Mouse (Mus musculus): ENCODE measurements around the gene Atf7ip.

DNA sequence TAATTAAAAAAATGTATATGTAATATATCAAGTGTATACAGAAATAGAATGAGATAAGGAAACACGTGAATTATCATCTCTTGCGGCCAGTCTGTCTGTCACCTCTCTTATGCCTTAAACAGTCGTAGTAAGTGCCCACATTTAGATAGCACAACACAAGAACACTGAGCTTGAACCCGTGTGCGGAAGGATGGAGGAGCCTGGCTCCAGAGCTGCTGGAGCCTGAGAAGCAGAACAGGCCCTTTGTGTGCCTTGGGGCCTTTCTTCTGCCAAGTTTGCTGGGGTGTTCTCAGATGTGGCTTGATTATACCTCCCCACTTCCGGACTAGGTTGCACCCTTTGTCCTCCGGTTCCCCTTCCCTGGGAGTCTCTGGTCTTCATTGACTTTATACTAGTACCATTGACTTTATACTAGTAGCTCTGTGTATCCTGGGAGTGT lies 25.8 kb downstream of the Atf7ip start:
- TF ChIP-seq CTCF (conservative IDR thresholded peaks at IDR 0.05 in 1 of 2, IDR thresholded peaks at IDR 0.05 in 1 of 2; ENCODE audit: low read depth in 2 of 2, low read length in 2 of 2): no peak
- no peak for TF ChIP-seq ZC3H11A (IDR thresholded peaks at IDR 0.05; ENCODE audit: low read depth, low read length)
- TF ChIP-seq TCF12 (IDR thresholded peaks at IDR 0.05; ENCODE audit: low read depth, low read length): no peak
- TF ChIP-seq POLR2A (IDR thresholded peaks at IDR 0.05; ENCODE audit: low read depth, low read length): no peak
- TF ChIP-seq MAFK (IDR thresholded peaks at IDR 0.05; ENCODE audit: insufficient replicate concordance, low read length): no peak
- TF ChIP-seq MXI1 (IDR thresholded peaks at IDR 0.05; ENCODE audit: low read depth, low read length): no peak
- no peak for TF ChIP-seq KAT2A (IDR thresholded peaks at IDR 0.05; ENCODE audit: insufficient replicate concordance, low read length)
- no peak for TF ChIP-seq MAX (IDR thresholded peaks at IDR 0.05; ENCODE audit: low read length)
- no peak for TF ChIP-seq SMC3 (IDR thresholded peaks at IDR 0.05; ENCODE audit: low read depth, low read length)
- TF ChIP-seq CHD2 (IDR thresholded peaks at IDR 0.05; ENCODE audit: low read length): no peak
- no peak for TF ChIP-seq USF2 (conservative IDR thresholded peaks at IDR 0.05; ENCODE audit: low read depth, low read length)
- TF ChIP-seq USF1 (IDR thresholded peaks at IDR 0.05; ENCODE audit: low read depth, low read length): no peak
